Mouse (Mus musculus): ENCODE measurements around the gene Serpinf1. TPM values are rescaled to one million over a fixed set of nuclear protein-coding genes. Genes with fewer than 3 reads are reported as not detected.
A peak's percentile ranks its signal among the peaks of the same experiment; 100 is the strongest.

Gene Serpinf1
- 45.4 and 53.2 TPM in 2 replicates for polyA plus RNA-seq (2015; fragmentation: Nextera tagmentation; extraction: Ambion mirVana)

DNA sequence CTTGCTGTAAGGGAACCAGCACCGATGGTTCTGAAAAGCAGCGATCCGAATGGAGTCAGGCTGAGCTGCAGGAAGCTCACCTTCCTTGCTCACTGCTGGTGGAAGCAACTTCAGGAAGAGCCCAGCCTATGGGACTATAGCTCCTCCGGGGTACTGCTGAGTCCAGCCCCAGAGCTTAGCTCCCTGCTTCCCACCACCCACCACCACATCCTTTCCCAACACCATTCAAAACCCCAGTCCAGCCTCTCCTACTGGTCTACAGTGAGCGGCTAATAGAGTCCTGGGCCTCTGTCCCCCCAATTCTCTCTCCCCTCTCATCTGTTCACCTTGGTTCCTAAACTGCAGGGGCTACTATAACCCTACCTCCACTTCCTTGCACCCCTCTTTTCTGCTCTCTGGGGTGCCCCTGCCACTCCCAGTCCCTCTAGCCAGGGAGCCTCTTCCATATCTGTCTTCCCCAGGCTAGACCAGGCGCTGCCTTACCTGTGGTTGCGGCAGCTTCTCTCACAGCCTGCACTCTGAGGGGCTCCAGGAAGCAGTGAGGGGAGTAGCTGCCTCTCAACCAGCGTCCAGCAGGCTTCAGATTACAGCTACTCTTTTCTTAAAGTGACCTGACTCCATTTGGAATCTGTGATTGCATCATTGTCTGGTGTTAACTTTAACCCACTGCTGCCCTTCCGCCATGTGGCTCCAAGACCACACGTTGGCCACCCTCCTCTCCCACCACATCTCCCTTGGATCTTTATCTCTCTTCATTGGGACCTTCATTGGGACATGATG, at the start of gene Serpinf1:
Serpinf1 (minus strand) TSS at position 689 of the 780 bp plus-strand sequence.
- Histone ChIP-seq H3K9me3 (ENCODE audit: control insufficient read depth, low read length) (no peaks in the 10 kb centered on the region), H3K9ac (ENCODE audit: low read depth, low read length) (no peak within 1 kb of the TSS; the same call in 1 of the 2 replicates), H3K27ac (ENCODE audit: low read depth, low read length) (no peak within 1 kb of the TSS), H3K4me2 (ENCODE audit: low read length) (0 out of 2 replicates have a peak within 1 kb of the TSS, but pooled peaks have one; percentile 7), H3K36me3 (ENCODE audit: control insufficient read depth, insufficient read depth, low read length) (no peaks in the 10 kb centered on the region), H3K4me3 (ENCODE audit: low read length) (no peak within 1 kb of the TSS), H3K27me3 (replicated peaks; ENCODE audit: control insufficient read depth, insufficient read depth, low read length) (no peaks in the 10 kb centered on the region), H3K4me1 (ENCODE audit: control insufficient read depth, insufficient read depth, low read depth, low read length) (no peaks in the 10 kb centered on the region)
- no peak for ATAC-seq
- 45% methylated on average over 10 of the region's 10 CpGs for WGBS

GRCm38 (mm10) chr11:75470675-75471074, 48.2 kb upstream of the Serpinf1 start:
- H3K27me3 ChIP-seq (replicated peaks; ENCODE audit: control insufficient read depth, insufficient read depth, low read length) = no peaks in the 10 kb centered on the region
- 93% methylated on average over 3 of the region's 3 CpGs for WGBS
- H3K9me3 ChIP-seq (ENCODE audit: control insufficient read depth, low read length) = no peaks in the 10 kb centered on the region
- H3K9ac ChIP-seq (ENCODE audit: low read depth, low read length) = no peak overlapping the region
- no peak for ATAC-seq
- no peak overlapping the region for H3K4me3 ChIP-seq (ENCODE audit: low read length)
- H3K36me3 ChIP-seq (ENCODE audit: control insufficient read depth, insufficient read depth, low read length) = peaks cover 2% of the 10 kb centered on the region
- no peak overlapping the region for H3K27ac ChIP-seq (ENCODE audit: low read depth, low read length)
- peaks cover 3% of the 10 kb centered on the region; the same call in 1 of the 2 replicates for H3K4me1 ChIP-seq (ENCODE audit: control insufficient read depth, insufficient read depth, low read depth, low read length)
- no peak overlapping the region for H3K4me2 ChIP-seq (ENCODE audit: low read length)

GRCm38 (mm10) chr11:75469261-75469660, 46.8 kb upstream of the Serpinf1 start:
- ATAC-seq = no peak
- Histone ChIP-seq H3K4me3 (ENCODE audit: low read length) (no peak overlapping the region), H3K27ac (ENCODE audit: low read depth, low read length) (no peak overlapping the region), H3K9me3 (ENCODE audit: control insufficient read depth, low read length) (no peaks in the 10 kb centered on the region), H3K36me3 (ENCODE audit: control insufficient read depth, insufficient read depth, low read length) (peaks cover 10% of the 10 kb centered on the region), H3K27me3 (replicated peaks; ENCODE audit: control insufficient read depth, insufficient read depth, low read length) (no peaks in the 10 kb centered on the region), H3K9ac (ENCODE audit: low read depth, low read length) (no peak overlapping the region), H3K4me2 (ENCODE audit: low read length) (no peak overlapping the region), H3K4me1 (ENCODE audit: control insufficient read depth, insufficient read depth, low read depth, low read length) (peaks cover 3% of the 10 kb centered on the region; the same call in 1 of the 2 replicates)
- 92% methylated on average over 4 of the region's 4 CpGs for WGBS

DNA sequence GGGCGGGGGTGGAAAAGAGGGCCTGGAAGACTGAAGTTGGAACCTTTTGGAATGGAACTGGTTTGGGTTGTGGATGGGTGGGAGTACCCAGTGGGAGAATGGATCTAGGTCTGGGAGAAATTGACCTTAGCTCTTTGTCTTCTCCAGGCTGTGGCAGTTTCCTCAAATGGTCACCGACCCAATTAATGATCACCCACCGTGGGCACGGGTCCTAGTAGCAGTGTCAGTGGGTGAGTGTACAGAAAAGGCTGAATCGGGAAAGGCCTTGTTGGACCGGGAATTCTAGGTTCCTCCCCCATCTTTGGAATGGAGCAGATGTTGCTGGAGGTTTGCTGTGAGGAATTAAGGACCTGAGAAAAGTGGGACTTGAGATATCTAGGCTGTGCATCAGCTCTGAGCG, 45.9 kb upstream of the Serpinf1 start:
- no peaks in the 10 kb centered on the region for H3K27me3 ChIP-seq (replicated peaks; ENCODE audit: control insufficient read depth, insufficient read depth, low read length)
- no peak overlapping the region for H3K27ac ChIP-seq (ENCODE audit: low read depth, low read length)
- peak overlapping the region; percentile 58 for H3K4me2 ChIP-seq (ENCODE audit: low read length)
- WGBS = 72% methylated on average over 7 of the region's 7 CpGs
- ATAC-seq = no peak
- peak overlapping the region; percentile 55 for H3K9ac ChIP-seq (ENCODE audit: low read depth, low read length)
- H3K4me1 ChIP-seq (ENCODE audit: control insufficient read depth, insufficient read depth, low read depth, low read length) = peaks cover 3% of the 10 kb centered on the region; the same call in 1 of the 2 replicates
- H3K36me3 ChIP-seq (ENCODE audit: control insufficient read depth, insufficient read depth, low read length) = peaks cover 10% of the 10 kb centered on the region
- no peaks in the 10 kb centered on the region for H3K9me3 ChIP-seq (ENCODE audit: control insufficient read depth, low read length)
- H3K4me3 ChIP-seq (ENCODE audit: low read length) = peak overlapping the region; percentile 34

DNA sequence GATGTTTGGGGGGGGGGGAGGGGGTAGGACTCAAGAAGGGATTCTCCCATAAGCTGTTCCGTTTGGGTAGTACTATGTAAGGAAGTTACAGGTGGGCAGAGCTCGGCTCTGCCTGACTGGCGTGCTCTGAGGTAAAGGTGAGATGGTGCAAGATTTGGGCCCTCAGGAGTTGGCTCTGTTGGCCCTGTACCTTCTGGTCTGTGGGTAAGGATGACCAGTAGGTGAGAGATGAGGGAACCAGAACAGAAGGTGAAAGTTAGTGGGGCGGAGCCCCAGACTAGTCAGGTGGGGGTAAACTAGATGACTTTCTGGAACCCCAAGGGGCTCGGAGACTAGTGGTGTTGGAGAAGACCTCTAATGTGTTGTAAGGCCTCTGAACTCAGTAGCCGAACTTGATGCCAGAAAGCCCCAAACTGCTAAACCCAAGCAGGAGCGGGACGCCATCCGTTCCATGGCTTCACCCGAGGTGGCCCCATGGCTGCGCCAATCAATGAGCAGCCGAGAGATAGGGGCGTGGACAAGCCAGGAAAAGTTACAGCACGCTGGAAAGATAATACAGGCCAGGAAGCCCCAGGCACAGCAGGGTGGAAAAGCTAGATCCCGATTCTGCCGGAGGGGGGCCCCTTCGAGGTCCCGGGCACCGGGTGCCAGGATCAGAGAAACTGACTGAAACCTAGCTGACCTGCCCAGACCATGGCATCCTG, 45.2 kb upstream of the Serpinf1 start:
- Histone ChIP-seq H3K36me3 (ENCODE audit: control insufficient read depth, insufficient read depth, low read length) (peaks cover 10% of the 10 kb centered on the region), H3K27ac (ENCODE audit: low read depth, low read length) (no peak overlapping the region), H3K27me3 (replicated peaks; ENCODE audit: control insufficient read depth, insufficient read depth, low read length) (no peaks in the 10 kb centered on the region), H3K9me3 (ENCODE audit: control insufficient read depth, low read length) (no peaks in the 10 kb centered on the region), H3K4me1 (ENCODE audit: control insufficient read depth, insufficient read depth, low read depth, low read length) (peaks cover 10% of the 10 kb centered on the region), H3K9ac (ENCODE audit: low read depth, low read length) (peak overlapping the region; percentile 55), H3K4me3 (ENCODE audit: low read length) (peak overlapping the region; percentile 34), H3K4me2 (ENCODE audit: low read length) (peak overlapping the region; percentile 58)
- no peak for ATAC-seq
- 17% methylated on average over 19 of the region's 19 CpGs for WGBS

GRCm38 (mm10) chr11:75466731-75467505, 44.4 kb upstream of the Serpinf1 start:
- Histone ChIP-seq H3K9ac (ENCODE audit: low read depth, low read length) (no peak overlapping the region), H3K4me2 (ENCODE audit: low read length) (no peak overlapping the region), H3K4me3 (ENCODE audit: low read length) (no peak overlapping the region), H3K27me3 (replicated peaks; ENCODE audit: control insufficient read depth, insufficient read depth, low read length) (no peaks in the 10 kb centered on the region), H3K36me3 (ENCODE audit: control insufficient read depth, insufficient read depth, low read length) (peaks cover 10% of the 10 kb centered on the region), H3K27ac (ENCODE audit: low read depth, low read length) (no peak overlapping the region), H3K9me3 (ENCODE audit: control insufficient read depth, low read length) (no peaks in the 10 kb centered on the region), H3K4me1 (ENCODE audit: control insufficient read depth, insufficient read depth, low read depth, low read length) (peaks cover 17% of the 10 kb centered on the region)
- no peak for ATAC-seq
- WGBS = 99% methylated on average over 4 of the region's 4 CpGs

GRCm38 (mm10) chr11:75465051-75465450, 42.5 kb upstream of the Serpinf1 start:
- no peak for ATAC-seq
- no peaks in the 10 kb centered on the region for H3K9me3 ChIP-seq (ENCODE audit: control insufficient read depth, low read length)
- WGBS = 89% methylated on average over 6 of the region's 6 CpGs

DNA sequence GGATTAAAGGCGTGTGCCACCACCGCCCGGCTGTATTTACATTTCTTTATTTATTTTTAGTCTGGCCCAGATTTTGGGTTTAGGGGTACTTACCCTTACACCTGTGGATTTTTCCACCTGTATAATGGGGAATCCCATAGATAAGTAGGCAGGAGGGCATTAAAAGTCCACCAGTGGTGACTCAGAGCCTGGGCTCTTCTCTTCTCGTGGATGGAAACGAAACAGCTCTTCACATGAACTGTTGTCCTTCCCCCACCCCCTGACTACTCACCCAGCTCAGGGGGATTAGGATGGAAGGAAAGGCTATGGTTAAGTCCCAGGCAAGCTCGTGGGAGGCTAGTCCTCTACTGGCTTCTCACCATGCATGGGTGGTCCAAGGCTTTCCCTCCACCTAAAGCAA, 41.9 kb upstream of the Serpinf1 start:
- peaks cover 10% of the 10 kb centered on the region for H3K36me3 ChIP-seq (ENCODE audit: control insufficient read depth, insufficient read depth, low read length)
- ATAC-seq = no peak
- no peak overlapping the region for H3K9ac ChIP-seq (ENCODE audit: low read depth, low read length)
- H3K9me3 ChIP-seq (ENCODE audit: control insufficient read depth, low read length) = no peaks in the 10 kb centered on the region
- WGBS = 90% methylated on average over 6 of the region's 6 CpGs
- peaks cover 26% of the 10 kb centered on the region for H3K4me1 ChIP-seq (ENCODE audit: control insufficient read depth, insufficient read depth, low read depth, low read length)
- H3K4me2 ChIP-seq (ENCODE audit: low read length) = no peak overlapping the region
- no peak overlapping the region for H3K27ac ChIP-seq (ENCODE audit: low read depth, low read length)
- H3K4me3 ChIP-seq (ENCODE audit: low read length) = no peak overlapping the region
- H3K27me3 ChIP-seq (replicated peaks; ENCODE audit: control insufficient read depth, insufficient read depth, low read length) = no peaks in the 10 kb centered on the region

More at GRCm38 (mm10) chr11:75465051-75465450, 42.5 kb upstream of the Serpinf1 start:
- H3K9ac ChIP-seq (ENCODE audit: low read depth, low read length) = no peak overlapping the region
- no peaks in the 10 kb centered on the region for H3K27me3 ChIP-seq (replicated peaks; ENCODE audit: control insufficient read depth, insufficient read depth, low read length)
- no peak overlapping the region for H3K27ac ChIP-seq (ENCODE audit: low read depth, low read length)
- peaks cover 10% of the 10 kb centered on the region for H3K36me3 ChIP-seq (ENCODE audit: control insufficient read depth, insufficient read depth, low read length)
- H3K4me2 ChIP-seq (ENCODE audit: low read length) = no peak overlapping the region
- H3K4me1 ChIP-seq (ENCODE audit: control insufficient read depth, insufficient read depth, low read depth, low read length) = peaks cover 22% of the 10 kb centered on the region
- no peak overlapping the region for H3K4me3 ChIP-seq (ENCODE audit: low read length)
